Mouse (Mus musculus) intestine, embryonic 14.5 days (tissue): ENCODE data around the gene Fcf1. TPM values are rescaled to one million over a fixed set of nuclear protein-coding genes. Genes with fewer than 3 reads are reported as not detected.

Source experiments
- ATAC-seq: fragments of 200-750 bp; cut with Nextera tagmentation; replicated peaks from 2 replicates; pipeline ENCODE4 v1.8.0; 2017; ENCODE audit warnings: low read depth, moderate number of reproducible peaks, moderate TSS enrichment, moderate library complexity; ENCODE audit not compliant: low FRiP score, low TSS enrichment
- DNase-seq: peaks from one replicate; pipeline ENCODE4 v3.0.0-alpha.2; 2018; ENCODE audit warnings: low spot score
- H3K27ac ChIP-seq: fragments of 300-500 bp; sonication (generic); 2 replicates; pipeline ENCODE4 v1.5.1; 2014; ENCODE audit warnings: low read depth, mild to moderate bottlenecking, control low read depth
- H3K27me3 ChIP-seq: fragments of 300-500 bp; sonication (generic); replicated peaks from 2 replicates; pipeline ENCODE4 v1.6.1; 2014; ENCODE audit warnings: low read length, control low read depth; ENCODE audit not compliant: control insufficient read depth, insufficient read depth
- H3K36me3 ChIP-seq: fragments of 300-500 bp; sonication (generic); 2 replicates; pipeline ENCODE4 v1.6.1; 2014; ENCODE audit warnings: low read length, control low read depth; ENCODE audit not compliant: control insufficient read depth, insufficient read depth
- H3K4me1 ChIP-seq: fragments of 300-500 bp; sonication (generic); replicated peaks from 2 replicates; pipeline ENCODE4 v1.6.1; 2014; ENCODE audit warnings: low read length, control low read depth, mixed read lengths; ENCODE audit not compliant: control insufficient read depth, insufficient read depth
- H3K4me2 ChIP-seq: fragments of 300-500 bp; sonication (generic); 2 replicates; pipeline ENCODE4 v1.6.1; 2014; ENCODE audit warnings: low read length
- H3K4me3 ChIP-seq: fragments of 300-500 bp; sonication (generic); 2 replicates; pipeline ENCODE4 v1.5.1; 2014; ENCODE audit warnings: low read depth, low read length, control low read depth, mixed read lengths
- H3K9ac ChIP-seq: fragments of 300-500 bp; sonication (generic); 2 replicates; pipeline ENCODE4 v1.6.1; 2014; ENCODE audit warnings: mild to moderate bottlenecking, low read length
- H3K9me3 ChIP-seq: fragments of 300-500 bp; sonication (generic); 2 replicates; pipeline ENCODE4 v1.6.1; 2016; ENCODE audit warnings: low read length, control low read depth; ENCODE audit not compliant: control insufficient read depth
- WGBS: fragments of 180-500 bp; shearing (Covaris S2); extraction: QIAGEN DNeasy Blood & Tissue Kit; methylation state at CpG from one replicate; pipeline ENCODE4 v1.1.7; 2014; 5-methylcytosine and 5-hydroxymethylcytosine counted together
- polyA plus RNA-seq: library from polyadenylated mRNA; unstranded; fragments of >200 nt; fragmentation: Nextera tagmentation; extraction: Ambion mirVana; gene quantifications from 2 replicates; pipeline ENCODE4 v1.2.1, GENCODE M21; 2014

Gene Fcf1
- polyA plus RNA-seq, result 144 and 149 TPM in 2 replicates

GRCm38 (mm10) chr12:84970428-84971096 is at the start of gene Fcf1, which contains the start of gene Arel1:
Gene Fcf1, plus strand, starts transcription at chr12:84970897.
Gene Arel1, minus strand, starts transcription at chr12:84970900.
- H3K36me3 ChIP-seq, result peaks cover 30% of the 10 kb centered on the region
- H3K4me2 ChIP-seq, result peak within 1 kb of the TSS; percentile 93
- ATAC-seq (peak; percentile 84), DNase-seq (peak; percentile 91)
- under 1% methylated on average over 42 of the region's 42 CpGs for WGBS
- H3K4me1 ChIP-seq, result peaks cover 9% of the 10 kb centered on the region
- H3K4me3 ChIP-seq, result peak within 1 kb of the TSS; percentile 71
- peak within 1 kb of the TSS; percentile 67 for H3K9ac ChIP-seq
- 0 out of 2 replicates have a peak within 1 kb of the TSS, but pooled peaks have one; percentile 34 for H3K27ac ChIP-seq
- no peaks in the 10 kb centered on the region for H3K27me3 ChIP-seq
- H3K9me3 ChIP-seq, result no peaks in the 10 kb centered on the region

GRCm38 (mm10) chr12:84921881-84922419 is 48.7 kb upstream of the Fcf1 start:
- no peaks in the 10 kb centered on the region for H3K27me3 ChIP-seq
- H3K9ac ChIP-seq, result no peak overlapping the region
- H3K9me3 ChIP-seq, result no peaks in the 10 kb centered on the region
- 73% methylated on average over 8 of the region's 8 CpGs for WGBS
- H3K4me3 ChIP-seq, result no peak overlapping the region
- ATAC-seq (no peak), DNase-seq (no peak)
- H3K27ac ChIP-seq, result no peak overlapping the region
- no peaks in the 10 kb centered on the region for H3K4me1 ChIP-seq
- H3K36me3 ChIP-seq, result peaks cover 68% of the 10 kb centered on the region
- H3K4me2 ChIP-seq, result no peak overlapping the region

- H3K27me3 ChIP-seq, result no peaks in the 10 kb centered on the region
- no peaks in the 10 kb centered on the region for H3K9me3 ChIP-seq
- no peak overlapping the region for H3K4me3 ChIP-seq
- ATAC-seq (no peak), DNase-seq (no peak)
- H3K9ac ChIP-seq, result no peak overlapping the region
- H3K4me1 ChIP-seq, result no peaks in the 10 kb centered on the region
- H3K27ac ChIP-seq, result no peak overlapping the region
- 95% methylated on average over 5 of the region's 5 CpGs for WGBS
- H3K4me2 ChIP-seq, result no peak overlapping the region
- H3K36me3 ChIP-seq, result peaks cover 67% of the 10 kb centered on the region
Observed at GRCm38 (mm10) chr12:84924324-84924723, 46.4 kb upstream of the Fcf1 start.

GRCm38 (mm10) chr12:84926542-84926941 is 44.2 kb upstream of the Fcf1 start:
- 93% methylated on average over 6 of the region's 6 CpGs for WGBS

GRCm38 (mm10) chr12:84932210-84932609 is 38.5 kb upstream of the Fcf1 start:
- H3K9ac ChIP-seq, result no peak overlapping the region
- ATAC-seq, result no peak
- no peak for DNase-seq
- no peak overlapping the region for H3K27ac ChIP-seq
- H3K27me3 ChIP-seq, result no peaks in the 10 kb centered on the region
- H3K36me3 ChIP-seq, result peaks cover 58% of the 10 kb centered on the region
- no peaks in the 10 kb centered on the region for H3K9me3 ChIP-seq
- 84% methylated on average over 6 of the region's 6 CpGs for WGBS
- H3K4me2 ChIP-seq, result no peak overlapping the region
- no peaks in the 10 kb centered on the region for H3K4me1 ChIP-seq
- H3K4me3 ChIP-seq, result no peak overlapping the region

More at GRCm38 (mm10) chr12:84926542-84926941, 44.2 kb upstream of the Fcf1 start:
- H3K4me2 ChIP-seq, result no peak overlapping the region
- H3K4me1 ChIP-seq, result no peaks in the 10 kb centered on the region
- DNase-seq (no peak), ATAC-seq (no peak)
- H3K9me3 ChIP-seq, result no peaks in the 10 kb centered on the region
- no peak overlapping the region for H3K9ac ChIP-seq
- no peaks in the 10 kb centered on the region for H3K27me3 ChIP-seq
- H3K4me3 ChIP-seq, result no peak overlapping the region
- H3K36me3 ChIP-seq, result peaks cover 68% of the 10 kb centered on the region
- H3K27ac ChIP-seq, result no peak overlapping the region

- no peak overlapping the region for H3K9ac ChIP-seq
- no peak overlapping the region for H3K4me3 ChIP-seq
- ATAC-seq (no peak), DNase-seq (no peak)
- no peaks in the 10 kb centered on the region for H3K4me1 ChIP-seq
- H3K36me3 ChIP-seq, result peaks cover 50% of the 10 kb centered on the region
- WGBS, result 77% methylated on average over 5 of the region's 5 CpGs
- H3K27me3 ChIP-seq, result no peaks in the 10 kb centered on the region
- H3K9me3 ChIP-seq, result no peaks in the 10 kb centered on the region
- H3K27ac ChIP-seq, result no peak overlapping the region
- H3K4me2 ChIP-seq, result no peak overlapping the region
Observed at GRCm38 (mm10) chr12:84935343-84935742, 35.4 kb upstream of the Fcf1 start.

- H3K27me3 ChIP-seq, result no peaks in the 10 kb centered on the region
- no peaks in the 10 kb centered on the region for H3K4me1 ChIP-seq
- DNase-seq (no peak), ATAC-seq (no peak)
- no peaks in the 10 kb centered on the region for H3K9me3 ChIP-seq
- H3K36me3 ChIP-seq, result peaks cover 47% of the 10 kb centered on the region
- H3K4me3 ChIP-seq, result no peak overlapping the region
- H3K4me2 ChIP-seq, result no peak overlapping the region
- 91% methylated on average over 7 of the region's 7 CpGs for WGBS
- H3K9ac ChIP-seq, result no peak overlapping the region
- H3K27ac ChIP-seq, result no peak overlapping the region
Observed at GRCm38 (mm10) chr12:84939117-84939516, 31.6 kb upstream of the Fcf1 start.

- H3K4me2 ChIP-seq, result no peak overlapping the region
- H3K27me3 ChIP-seq, result no peaks in the 10 kb centered on the region
- H3K27ac ChIP-seq, result no peak overlapping the region
- ATAC-seq (no peak), DNase-seq (no peak)
- no peak overlapping the region for H3K4me3 ChIP-seq
- no peaks in the 10 kb centered on the region for H3K4me1 ChIP-seq
- peaks cover 40% of the 10 kb centered on the region for H3K36me3 ChIP-seq
- no peaks in the 10 kb centered on the region for H3K9me3 ChIP-seq
- no peak overlapping the region for H3K9ac ChIP-seq
- 74% methylated on average over 7 of the region's 7 CpGs for WGBS
Observed at GRCm38 (mm10) chr12:84940343-84940742, 30.4 kb upstream of the Fcf1 start.

GRCm38 (mm10) chr12:84941717-84942116 is 29.0 kb upstream of the Fcf1 start:
- Histone ChIP-seq H3K27ac (no peak overlapping the region), H3K27me3 (no peaks in the 10 kb centered on the region), H3K4me3 (no peak overlapping the region), H3K36me3 (peaks cover 46% of the 10 kb centered on the region), H3K9me3 (no peaks in the 10 kb centered on the region), H3K4me1 (no peaks in the 10 kb centered on the region), H3K9ac (no peak overlapping the region), H3K4me2 (no peak overlapping the region)
- DNase-seq (no peak), ATAC-seq (no peak)
- WGBS, result 90% methylated on average over 13 of the region's 13 CpGs
